Mouse (Mus musculus) layer of hippocampus, adult 9-10 months (tissue): ENCODE measurements around the gene Nxf1.
"Not testable (repeated sequence)": the region's sequence is repeated elsewhere in the genome, so short reads cannot be mapped to it uniquely, and the experiment has no call there.

Source experiments
- DNase-seq: peaks from one replicate; pipeline ENCODE4 v3.0.0; 2022; ENCODE audit warnings: low spot score

The Nxf1 gene

GRCm38 (mm10) chr19:8756635-8757387 lies at the start of gene Nxf1:
Gene Nxf1, plus strand, starts transcription at chr19:8757073.
- peak; percentile 65 for DNase-seq

- no peak for DNase-seq
Measured at GRCm38 (mm10) chr19:8708954-8709353, 47.9 kb upstream of the Nxf1 start.

GRCm38 (mm10) chr19:8710057-8710456 lies 46.8 kb upstream of the Nxf1 start:
- no peak for DNase-seq

GRCm38 (mm10) chr19:8711506-8711905 lies 45.4 kb upstream of the Nxf1 start:
- no peak for DNase-seq

- DNase-seq: no peak
Measured at GRCm38 (mm10) chr19:8711949-8712869, 44.7 kb upstream of the Nxf1 start.

- no peak for DNase-seq
Measured at GRCm38 (mm10) chr19:8712870-8713305, 44.0 kb upstream of the Nxf1 start.

GRCm38 (mm10) chr19:8713306-8713996 lies 43.4 kb upstream of the Nxf1 start:
- peak; percentile 91 for DNase-seq

- DNase-seq: no peak
Measured at GRCm38 (mm10) chr19:8713997-8714652, 42.7 kb upstream of the Nxf1 start.

- no peak for DNase-seq
Measured at GRCm38 (mm10) chr19:8714653-8715481, 42.0 kb upstream of the Nxf1 start.

GRCm38 (mm10) chr19:8715868-8716766 lies 40.8 kb upstream of the Nxf1 start:
- no peak for DNase-seq

GRCm38 (mm10) chr19:8716767-8717475 lies 40.0 kb upstream of the Nxf1 start:
- DNase-seq: no peak

GRCm38 (mm10) chr19:8718357-8718756 lies 38.5 kb upstream of the Nxf1 start:
- DNase-seq: no peak

- DNase-seq: not testable (repeated sequence)
Measured at GRCm38 (mm10) chr19:8719037-8719436, 37.8 kb upstream of the Nxf1 start.

- DNase-seq: no peak
Measured at GRCm38 (mm10) chr19:8721378-8721777, 35.5 kb upstream of the Nxf1 start.

GRCm38 (mm10) chr19:8722021-8722420 lies 34.9 kb upstream of the Nxf1 start:
- no peak for DNase-seq

- no peak for DNase-seq
Measured at GRCm38 (mm10) chr19:8722559-8722906, 34.3 kb upstream of the Nxf1 start.

- peak; percentile 94 for DNase-seq
Measured at GRCm38 (mm10) chr19:8722907-8723573, 33.8 kb upstream of the Nxf1 start, which contains the start of gene Slc3a2. Gene Slc3a2, minus strand, starts transcription at chr19:8723369.

GRCm38 (mm10) chr19:8723574-8724346 lies 33.1 kb upstream of the Nxf1 start:
- DNase-seq: no peak
